22 mouse cellular contexts compared by ENCODE assay signal in the genomic region with DNA sequence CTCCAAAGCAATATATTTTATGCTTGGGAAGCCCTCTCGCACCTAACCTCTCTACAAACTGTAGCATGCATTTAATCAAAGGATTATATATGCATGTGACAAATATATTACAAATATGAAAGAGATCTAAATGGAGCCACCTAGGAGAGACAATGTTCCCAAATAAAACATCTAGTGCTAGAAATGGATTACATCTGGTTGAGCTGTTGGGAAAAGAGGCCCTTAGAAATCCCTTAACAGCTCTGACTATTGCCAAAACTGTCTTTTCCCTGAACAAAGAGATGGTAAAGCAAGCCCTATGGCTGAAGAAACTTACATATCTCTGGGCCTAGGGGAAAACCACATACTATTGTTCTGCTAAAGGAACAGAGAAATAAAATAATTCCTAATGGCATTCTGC.
DNase-seq lines count a peak whose midpoint lies in the region; ATAC-seq and TF ChIP-seq lines count a peak whose summit lies in the region.
"Had no signal": no experiment of that assay in that cellular context is flagged by ENCODE, and none has a peak within 500 bp of the region (broad histone marks: within the 10 kb centered on the region; RNA-seq: fewer than 3 reads in every experiment).

No protein-coding gene starts in this region.

- H3K27me3 ChIP-seq in lung, embryonic 14.5 days (ENCODE audit: insufficient read depth, low read length): no peaks in the 10 kb centered on the region
- H3K27me3 ChIP-seq in lung, embryonic 15.5 days: no peaks in the 10 kb centered on the region
- no peaks in the 10 kb centered on the region for H3K27me3 ChIP-seq in lung, embryonic 16.5 days (ENCODE audit: control insufficient read depth, insufficient read depth, low read depth, low read length)
- no peaks in the 10 kb centered on the region for H3K27me3 ChIP-seq in lung, postnatal 0 days (replicated peaks; ENCODE audit: insufficient read depth, low read length)
- H3K27me3 ChIP-seq: CH12.LX, Patski had no signal

- no peak for TF ChIP-seq EP300 in lung, postnatal 0 days (IDR thresholded peaks at IDR 0.05)

- H3K9me3 ChIP-seq in lung, embryonic 14.5 days (ENCODE audit: low read depth, low read length): no peaks in the 10 kb centered on the region
- H3K9me3 ChIP-seq in lung, embryonic 15.5 days: no peaks in the 10 kb centered on the region
- H3K9me3 ChIP-seq in lung, embryonic 16.5 days (ENCODE audit: control insufficient read depth, low read length): no peaks in the 10 kb centered on the region
- H3K9me3 ChIP-seq in lung, postnatal 0 days (ENCODE audit: low read length): no peaks in the 10 kb centered on the region

- H3K4me3 ChIP-seq in lung, embryonic 14.5 days (ENCODE audit: low read depth, low read length): no peak overlapping the region
- H3K4me3 ChIP-seq in lung, embryonic 15.5 days: no peak overlapping the region
- H3K4me3 ChIP-seq in lung, embryonic 16.5 days (ENCODE audit: low read length): no peak overlapping the region
- no peak overlapping the region for H3K4me3 ChIP-seq in lung, postnatal 0 days (ENCODE audit: low read depth, low read length)

- no peak overlapping the region for H3K4me2 ChIP-seq in lung, embryonic 14.5 days
- H3K4me2 ChIP-seq in lung, embryonic 15.5 days: no peak overlapping the region
- no peak overlapping the region for H3K4me2 ChIP-seq in lung, embryonic 16.5 days (ENCODE audit: low read depth, low read length)
- H3K4me2 ChIP-seq in lung, postnatal 0 days (replicated peaks; ENCODE audit: low read depth, low read length): no peak overlapping the region

- H3K4me1 ChIP-seq in lung, embryonic 14.5 days (ENCODE audit: insufficient read depth): no peaks in the 10 kb centered on the region
- H3K4me1 ChIP-seq in lung, embryonic 15.5 days: no peaks in the 10 kb centered on the region
- no peaks in the 10 kb centered on the region for H3K4me1 ChIP-seq in lung, embryonic 16.5 days (replicated peaks; ENCODE audit: control insufficient read depth, insufficient read depth, low read length)
- H3K4me1 ChIP-seq in lung, postnatal 0 days (ENCODE audit: insufficient read depth, low read depth, low read length): no peaks in the 10 kb centered on the region

- ATAC-seq in lung, embryonic 14.5 days (ENCODE audit: insufficient read depth): no peak
- peak; percentile 59; the same call in 1 of the 2 replicates for ATAC-seq in lung, embryonic 15.5 days (ENCODE audit: borderline replicate concordance, extremely low read depth, low FRiP score, low TSS enrichment)
- peak; percentile 65 for ATAC-seq in lung, embryonic 16.5 days (ENCODE audit: low read depth)
- ATAC-seq in lung, postnatal 0 days: no peak
- ATAC-seq: activated CD4-positive, CD25-positive, alpha-beta regulatory T cell, adult 4 months; CD4-positive, CD25-positive, alpha-beta regulatory T cell, adult 4 months; Patski had no signal

- WGBS in lung, embryonic 14.5 days: 46% methylated on average over 1 of the region's 1 CpGs
- WGBS in lung, embryonic 15.5 days: 51% methylated on average over 1 of the region's 1 CpGs
- WGBS in lung, embryonic 16.5 days: 61% methylated on average over 1 of the region's 1 CpGs
- WGBS in lung, postnatal 0 days: 67% methylated on average over 1 of the region's 1 CpGs

- peak; percentile 80 for DNase-seq in lung, embryonic 14.5 days
- no peak for DNase-seq in lung, postnatal 10 days
- DNase-seq in lung, postnatal 4 days: no peak
- DNase-seq in lung, postnatal 25 days (ENCODE audit: low spot score): no peak
- DNase-seq in lung, postnatal 0 days (ENCODE audit: low spot score): peak; percentile 25
- no peak for DNase-seq in lung, postnatal 14 days
- DNase-seq: adrenal gland, adult 2 months; adrenal gland, adult 8-10 months; adrenal gland, postnatal 10 days; adrenal gland, postnatal 14 days; adrenal gland, postnatal 25 days; adrenal gland, postnatal 36 days; B cell, adult 2 months; cerebellum, adult 11 months; cerebellum, adult 11-12 months had no signal

- H3K36me3 ChIP-seq in lung, embryonic 14.5 days (ENCODE audit: insufficient read depth): no peaks in the 10 kb centered on the region
- no peaks in the 10 kb centered on the region for H3K36me3 ChIP-seq in lung, embryonic 15.5 days
- no peaks in the 10 kb centered on the region for H3K36me3 ChIP-seq in lung, embryonic 16.5 days (ENCODE audit: control insufficient read depth, insufficient read depth, low read length)
- no peaks in the 10 kb centered on the region for H3K36me3 ChIP-seq in lung, postnatal 0 days (ENCODE audit: insufficient read depth, low read length)
- H3K36me3 ChIP-seq: G1E had no signal

- H3K27ac ChIP-seq in lung, embryonic 14.5 days (ENCODE audit: low read depth): peak overlapping the region; percentile 67; the same call in 1 of the 2 replicates
- H3K27ac ChIP-seq in lung, embryonic 15.5 days: no peak overlapping the region
- H3K27ac ChIP-seq in lung, embryonic 16.5 days (ENCODE audit: low read length): peak overlapping the region; percentile 47
- no peak overlapping the region for H3K27ac ChIP-seq in lung, postnatal 0 days (ENCODE audit: low read length)

- no peak for TF ChIP-seq CTCF in lung, embryonic 14.5 days (IDR thresholded peaks at IDR 0.05; ENCODE audit: low read depth)
- no peak for TF ChIP-seq CTCF in lung, postnatal 0 days (IDR thresholded peaks at IDR 0.05)

- H3K9ac ChIP-seq in lung, embryonic 14.5 days: no peak overlapping the region
- H3K9ac ChIP-seq in lung, embryonic 15.5 days: no peak overlapping the region
- no peak overlapping the region for H3K9ac ChIP-seq in lung, embryonic 16.5 days (ENCODE audit: low read length)
- no peak overlapping the region for H3K9ac ChIP-seq in lung, postnatal 0 days (replicated peaks; ENCODE audit: low read depth)

Comparison
In these comparisons a context has a peak if more than half of its experiments do, and no peak if none do; other contexts are left out.
1. ATAC-seq: peak in lung, embryonic 15.5 days (single experiment) and lung, embryonic 16.5 days (single experiment); none in lung, embryonic 14.5 days (single experiment) and lung, postnatal 0 days (single experiment).
2. DNase-seq: peak in lung, embryonic 14.5 days (single experiment) and lung, postnatal 0 days (single experiment); none in lung, postnatal 10 days (single experiment), lung, postnatal 4 days (0 of 2), lung, postnatal 25 days (single experiment) and lung, postnatal 14 days (single experiment).
3. H3K27ac ChIP-seq: peak in lung, embryonic 14.5 days (single experiment) and lung, embryonic 16.5 days (single experiment); none in lung, embryonic 15.5 days (single experiment) and lung, postnatal 0 days (single experiment).